Mouse (Mus musculus) heart, embryonic 11.5 days (tissue): ENCODE data around the gene Cd200. TPM values are rescaled to one million over a fixed set of nuclear protein-coding genes. Genes with fewer than 3 reads are reported as not detected.
"Not testable (repeated sequence)": the region's sequence is repeated elsewhere in the genome, so short reads cannot be mapped to it uniquely, and the experiment has no call there.

Source experiments
- ATAC-seq: fragments of 200-750 bp; cut with Nextera tagmentation; replicated peaks from 2 replicates; pipeline ENCODE4 v1.8.0; 2017; ENCODE audit warnings: moderate library complexity; ENCODE audit not compliant: insufficient number of reproducible peaks, low FRiP score, low TSS enrichment
- H3K27ac ChIP-seq: fragments of 300-500 bp; sonication (generic); 2 replicates; pipeline ENCODE4 v1.5.1; 2014; ENCODE audit warnings: mild to moderate bottlenecking, low read depth, low read length
- H3K27me3 ChIP-seq: fragments of 300-500 bp; sonication (generic); 2 replicates; pipeline ENCODE4 v1.6.1; 2014; ENCODE audit warnings: mild to moderate bottlenecking, low read length, mixed read lengths; ENCODE audit not compliant: control insufficient read depth, insufficient read depth
- H3K36me3 ChIP-seq: fragments of 300-500 bp; sonication (generic); 2 replicates; pipeline ENCODE4 v1.6.1; 2014; ENCODE audit warnings: mild to moderate bottlenecking, low read length, moderate library complexity, mixed read lengths; ENCODE audit not compliant: control insufficient read depth, insufficient read depth
- H3K4me1 ChIP-seq: fragments of 300-500 bp; sonication (generic); 2 replicates; pipeline ENCODE4 v1.6.1; 2014; ENCODE audit warnings: low read length; ENCODE audit not compliant: control insufficient read depth, insufficient read depth
- H3K4me2 ChIP-seq: fragments of 300-500 bp; sonication (generic); 2 replicates; pipeline ENCODE4 v1.6.1; 2014; ENCODE audit warnings: mild to moderate bottlenecking, moderate library complexity
- H3K4me3 ChIP-seq: fragments of 300-500 bp; sonication (generic); 2 replicates; pipeline ENCODE4 v1.5.1; 2014; ENCODE audit warnings: low read depth, low read length
- H3K9ac ChIP-seq: fragments of 300-500 bp; sonication (generic); 2 replicates; pipeline ENCODE4 v1.6.1; 2014; ENCODE audit warnings: mild to moderate bottlenecking, low read depth, low read length, moderate library complexity
- H3K9me3 ChIP-seq: fragments of 300-500 bp; sonication (generic); replicated peaks from 2 replicates; pipeline ENCODE4 v1.6.1; 2016; ENCODE audit warnings: low read length; ENCODE audit not compliant: control insufficient read depth
- WGBS: fragments of 180-500 bp; shearing (Covaris S2); extraction: QIAGEN DNeasy Blood & Tissue Kit; methylation state at CpG from one replicate; pipeline ENCODE4 v1.1.7; 2014; ENCODE audit not compliant: insufficient replicate concordance; 5-methylcytosine and 5-hydroxymethylcytosine counted together
- polyA plus RNA-seq: library from polyadenylated mRNA; unstranded; fragments of >200 nt; fragmentation: Nextera tagmentation; extraction: Ambion mirVana; gene quantifications from 2 replicates; pipeline ENCODE4 v1.2.1, GENCODE M21; 2014

The Cd200 gene
- polyA plus RNA-seq: 9.9 and 11.4 TPM in 2 replicates

DNA sequence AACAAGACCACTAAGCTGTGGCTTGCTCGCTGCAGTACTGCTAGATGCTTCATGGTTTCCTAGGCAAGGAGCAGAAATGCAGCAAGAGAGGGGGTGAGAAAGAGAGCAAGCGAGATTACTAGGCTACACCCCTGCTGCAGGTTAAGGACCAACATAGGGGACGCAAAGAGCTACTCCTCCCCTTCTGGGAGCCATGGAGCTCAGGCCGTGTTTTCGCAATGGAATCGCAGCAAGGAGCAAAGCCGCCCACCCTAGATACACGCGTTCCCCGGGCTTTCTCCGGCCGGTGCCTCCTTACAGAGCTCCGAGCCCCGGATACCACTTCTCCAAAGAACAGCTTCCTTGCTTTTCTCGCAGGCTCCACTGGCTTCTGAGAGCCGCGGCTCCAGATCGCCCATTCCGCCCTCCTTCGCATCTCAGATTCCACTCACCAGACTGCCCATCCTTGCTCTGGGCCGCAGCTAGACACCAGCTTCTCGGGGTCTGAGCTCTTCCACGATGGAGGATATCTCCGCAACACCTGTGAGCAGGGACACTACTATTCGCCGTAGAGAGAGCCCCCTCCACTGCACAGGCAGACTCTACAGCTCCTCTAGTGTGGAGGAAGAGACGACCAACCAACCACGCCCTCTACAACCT is at the start of gene Cd200:
Gene Cd200 (minus strand): TSS at position 629 of the 639 bp plus-strand sequence.
- ATAC-seq: peak; percentile 81; the same call in 1 of the 2 replicates
- no peaks in the 10 kb centered on the region for H3K4me1 ChIP-seq
- no peaks in the 10 kb centered on the region for H3K36me3 ChIP-seq
- peak within 1 kb of the TSS; percentile 54 for H3K4me3 ChIP-seq
- peak within 1 kb of the TSS; percentile 70 for H3K9ac ChIP-seq
- H3K27me3 ChIP-seq: no peaks in the 10 kb centered on the region
- no peak within 1 kb of the TSS for H3K27ac ChIP-seq
- no peaks in the 10 kb centered on the region for H3K9me3 ChIP-seq
- under 1% methylated on average over 28 of the region's 28 CpGs for WGBS
- H3K4me2 ChIP-seq: peak within 1 kb of the TSS; percentile 87

DNA sequence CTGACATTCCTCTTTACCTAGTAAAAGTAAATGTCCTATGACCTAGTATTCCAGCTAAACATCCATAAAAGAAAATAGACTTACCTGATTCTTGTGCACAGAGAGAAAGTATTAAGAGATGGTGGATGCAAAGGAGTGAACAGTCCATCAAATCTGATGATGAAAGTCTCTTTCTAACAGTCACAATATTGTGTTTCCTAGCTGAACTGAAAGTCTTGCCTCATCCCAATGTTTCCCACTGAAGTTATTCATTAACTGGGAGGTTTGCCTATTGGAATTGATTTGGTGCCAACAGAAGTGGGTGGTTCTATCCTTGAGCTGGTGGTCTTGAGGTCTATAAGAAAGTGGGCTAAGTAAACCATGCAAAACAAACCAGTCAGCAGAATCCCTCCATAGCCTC is 45.9 kb upstream of the Cd200 start:
- H3K4me1 ChIP-seq: no peaks in the 10 kb centered on the region
- no peak overlapping the region for H3K9ac ChIP-seq
- H3K36me3 ChIP-seq: no peaks in the 10 kb centered on the region
- ATAC-seq: no peak
- H3K4me3 ChIP-seq: no peak overlapping the region
- no peaks in the 10 kb centered on the region for H3K27me3 ChIP-seq
- no peak overlapping the region for H3K27ac ChIP-seq
- no peaks in the 10 kb centered on the region for H3K9me3 ChIP-seq
- no peak overlapping the region for H3K4me2 ChIP-seq

DNA sequence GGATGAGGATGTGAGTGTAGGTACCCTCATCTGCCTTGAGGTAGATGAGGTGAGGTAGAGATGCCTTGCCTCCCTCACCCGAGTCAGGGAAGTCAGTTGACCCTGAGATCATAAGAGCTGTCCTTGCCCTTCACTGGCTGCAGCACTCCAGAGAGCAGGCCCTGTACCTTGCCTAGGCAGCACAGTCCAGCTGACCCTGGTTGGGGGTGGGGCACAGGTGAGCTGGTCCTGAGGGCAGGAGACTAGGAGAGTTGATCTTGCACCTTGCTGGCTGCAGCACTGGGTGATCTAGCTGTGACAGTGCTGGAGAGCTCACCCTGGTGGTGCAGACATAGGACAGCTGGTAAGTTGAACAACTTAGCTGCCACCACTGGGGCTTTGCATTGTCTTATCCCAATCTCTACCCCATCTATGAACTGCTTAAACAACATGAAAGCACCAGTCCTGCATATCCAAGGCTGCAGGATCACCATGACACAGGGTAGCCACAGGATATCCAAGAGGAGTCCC is 28.4 kb upstream of the Cd200 start:
- WGBS: 75% methylated on average over 1 of the region's 1 CpGs
- no peak for ATAC-seq
- no peak overlapping the region for H3K4me3 ChIP-seq
- H3K4me1 ChIP-seq: no peaks in the 10 kb centered on the region
- no peak overlapping the region for H3K27ac ChIP-seq
- H3K9me3 ChIP-seq: no peaks in the 10 kb centered on the region
- H3K4me2 ChIP-seq: no peak overlapping the region
- no peak overlapping the region for H3K9ac ChIP-seq
- no peaks in the 10 kb centered on the region for H3K27me3 ChIP-seq
- H3K36me3 ChIP-seq: no peaks in the 10 kb centered on the region

DNA sequence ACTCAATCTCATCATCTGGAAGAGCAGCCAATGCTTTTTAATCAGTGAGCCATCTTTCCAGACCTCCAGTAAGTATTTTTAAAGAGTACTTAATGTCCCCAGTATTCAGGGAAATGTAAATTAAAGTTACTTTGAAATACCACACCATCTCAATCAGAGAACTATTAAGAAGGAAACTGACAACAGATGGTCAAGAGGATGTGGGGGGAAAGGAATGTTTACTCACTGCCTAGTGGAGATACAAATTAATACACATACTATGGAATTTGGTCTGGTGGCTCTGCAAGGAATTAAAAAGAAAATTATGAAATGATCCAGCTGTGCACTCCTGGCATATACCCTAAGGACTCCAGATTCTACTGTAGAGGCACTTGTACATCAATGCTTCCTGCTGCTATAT is 26.7 kb upstream of the Cd200 start:
- no peak overlapping the region for H3K4me2 ChIP-seq
- H3K27me3 ChIP-seq: no peaks in the 10 kb centered on the region
- no peak overlapping the region for H3K27ac ChIP-seq
- H3K4me1 ChIP-seq: no peaks in the 10 kb centered on the region
- no peaks in the 10 kb centered on the region for H3K36me3 ChIP-seq
- H3K4me3 ChIP-seq: no peak overlapping the region
- ATAC-seq: no peak
- H3K9me3 ChIP-seq: no peaks in the 10 kb centered on the region
- H3K9ac ChIP-seq: no peak overlapping the region

DNA sequence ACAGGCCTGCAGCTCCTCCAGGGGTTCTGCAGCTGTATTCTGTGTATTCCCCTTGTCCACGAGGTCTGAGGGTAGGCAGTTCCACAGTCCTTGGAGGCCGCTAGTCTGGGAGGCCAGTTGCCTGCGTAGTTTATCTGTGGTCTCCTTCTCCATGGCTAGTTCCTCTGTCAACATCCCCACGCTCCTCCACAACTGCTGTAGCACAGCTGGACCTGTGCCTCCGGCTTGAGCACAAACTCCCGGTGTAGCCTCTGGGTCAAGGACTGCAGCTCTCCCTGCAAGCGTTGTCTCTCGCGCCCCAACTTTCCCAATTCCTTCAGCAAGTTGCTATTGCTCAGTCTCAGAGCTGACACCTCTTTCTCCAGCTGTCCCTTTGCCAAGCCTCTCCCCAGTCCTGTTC is 18.8 kb upstream of the Cd200 start:
- 78% methylated on average over 9 of the region's 9 CpGs for WGBS
- Histone ChIP-seq H3K9ac (no peak overlapping the region), H3K27ac (no peak overlapping the region), H3K36me3 (no peaks in the 10 kb centered on the region), H3K4me3 (no peak overlapping the region), H3K4me2 (no peak overlapping the region), H3K27me3 (no peaks in the 10 kb centered on the region), H3K9me3 (no peaks in the 10 kb centered on the region), H3K4me1 (no peaks in the 10 kb centered on the region)
- ATAC-seq: no peak

DNA sequence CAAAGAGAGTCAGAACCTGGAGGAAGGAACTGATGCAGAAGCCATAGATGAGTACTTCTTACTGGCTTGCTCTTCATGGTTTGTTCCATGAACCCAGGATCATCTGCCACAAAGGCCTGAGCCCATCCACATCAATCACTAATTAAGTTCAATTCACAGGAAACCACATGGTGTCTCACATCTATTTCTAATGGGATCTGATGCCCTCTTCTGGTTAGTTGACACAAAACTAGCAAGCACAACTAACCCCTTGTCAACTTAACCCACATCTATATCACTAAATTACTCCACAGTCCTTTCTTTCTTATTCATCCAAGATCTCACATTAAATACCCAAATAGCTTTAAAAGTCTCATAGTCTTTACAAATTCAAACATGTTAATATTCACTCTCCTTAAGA is 4.6 kb upstream of the Cd200 start:
- no peak for ATAC-seq
- Histone ChIP-seq H3K9ac (no peak overlapping the region), H3K27me3 (no peaks in the 10 kb centered on the region), H3K4me3 (no peak overlapping the region), H3K27ac (no peak overlapping the region), H3K36me3 (no peaks in the 10 kb centered on the region), H3K9me3 (no peaks in the 10 kb centered on the region), H3K4me1 (no peaks in the 10 kb centered on the region), H3K4me2 (no peak overlapping the region)

DNA sequence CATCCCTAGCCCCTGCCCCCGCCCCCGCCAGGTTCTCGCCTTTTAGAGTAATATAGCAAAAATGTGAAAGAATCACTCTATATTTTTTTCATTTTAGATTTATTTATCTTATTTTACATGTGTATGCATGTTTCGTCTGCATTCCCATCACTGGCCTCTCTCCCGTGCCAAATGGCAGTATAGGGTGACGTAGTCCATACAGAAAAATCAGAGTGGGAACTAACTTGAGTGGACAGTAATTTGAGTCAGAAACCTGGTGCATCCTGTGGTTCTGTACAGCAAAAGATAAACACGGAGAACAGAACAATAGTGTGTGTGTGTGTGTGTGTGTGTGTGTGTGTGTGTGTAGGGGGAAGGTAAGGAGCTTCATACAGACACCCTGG is 202 bp upstream of the Cd200 start:
- not testable (repeated sequence) for H3K36me3 ChIP-seq, H3K27ac ChIP-seq, ATAC-seq, H3K9me3 ChIP-seq, H3K9ac ChIP-seq, H3K27me3 ChIP-seq, H3K4me1 ChIP-seq
- WGBS: 41% methylated on average over 7 of the region's 7 CpGs
- Histone ChIP-seq H3K4me3 (peak overlapping the region; percentile 54), H3K4me2 (peak overlapping the region; percentile 87)

DNA sequence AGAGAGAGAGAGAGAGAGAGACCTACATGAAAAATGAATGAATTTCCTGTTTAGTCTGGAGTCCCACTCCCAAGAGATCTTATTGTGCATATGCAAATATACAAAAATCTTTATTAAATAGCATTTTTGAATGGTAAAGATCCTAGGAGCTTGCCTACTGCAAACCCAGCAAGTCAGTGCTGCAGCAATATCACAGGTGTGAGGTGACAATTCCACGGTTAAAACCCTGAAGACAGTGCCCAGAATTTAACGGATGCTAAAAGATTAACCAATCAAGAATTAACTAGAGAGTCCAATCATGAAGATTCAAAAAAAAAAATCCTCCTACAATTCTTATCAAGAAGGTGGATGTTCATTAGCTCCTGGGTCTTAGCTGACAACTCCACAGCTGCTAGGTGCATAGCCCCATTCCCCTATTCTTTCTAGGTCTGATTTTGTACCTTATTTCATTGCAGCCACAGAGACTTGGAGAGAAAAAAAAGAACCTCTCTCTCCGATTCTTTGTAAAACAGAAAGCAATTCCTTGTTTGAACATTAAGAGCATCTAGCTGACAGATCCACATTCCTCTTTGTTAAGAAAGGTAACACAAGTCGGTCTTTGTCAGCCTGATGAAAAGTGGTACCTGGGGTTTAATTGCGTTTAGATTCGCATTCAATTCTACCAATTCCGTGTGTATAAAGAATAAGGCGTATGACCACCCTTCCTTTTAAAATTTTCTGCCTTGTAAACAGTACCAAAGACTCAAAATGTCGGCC is 1.0 kb downstream of the Cd200 start:
- no peak for ATAC-seq
- no peaks in the 10 kb centered on the region for H3K9me3 ChIP-seq
- no peaks in the 10 kb centered on the region for H3K36me3 ChIP-seq
- H3K27me3 ChIP-seq: no peaks in the 10 kb centered on the region
- peak overlapping the region; percentile 87 for H3K4me2 ChIP-seq
- 44% methylated on average over 9 of the region's 9 CpGs for WGBS
- no peaks in the 10 kb centered on the region for H3K4me1 ChIP-seq
- peak overlapping the region; percentile 54 for H3K4me3 ChIP-seq
- H3K27ac ChIP-seq: no peak overlapping the region
- H3K9ac ChIP-seq: peak overlapping the region; percentile 70; the same call in 1 of the 2 replicates

DNA sequence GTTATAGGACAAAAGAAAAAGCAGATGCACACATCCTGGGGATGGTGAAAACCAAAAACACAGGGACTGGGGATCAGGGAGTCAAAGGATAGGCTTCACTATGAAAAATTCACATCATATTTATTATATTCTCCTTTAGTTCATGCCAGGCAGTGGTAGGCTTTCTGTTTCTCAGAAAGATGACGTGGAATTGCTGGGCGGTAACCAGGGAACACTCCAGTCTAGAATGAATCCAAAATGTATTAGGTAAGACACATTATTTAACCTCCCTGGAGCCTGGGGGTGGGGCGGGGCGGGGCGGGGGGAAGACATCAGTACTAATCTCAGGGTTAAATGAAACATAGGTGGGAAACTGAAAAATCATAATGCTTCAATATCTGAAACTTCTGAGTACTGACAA is 1.8 kb downstream of the Cd200 start:
- 85% methylated on average over 5 of the region's 5 CpGs for WGBS
- H3K27me3 ChIP-seq: no peaks in the 10 kb centered on the region
- H3K4me2 ChIP-seq: no peak overlapping the region

More for the DNA sequence above, 1.8 kb downstream of the Cd200 start:
- H3K4me3 ChIP-seq: no peak overlapping the region
- H3K9ac ChIP-seq: no peak overlapping the region
- H3K9me3 ChIP-seq: no peaks in the 10 kb centered on the region
- H3K4me1 ChIP-seq: no peaks in the 10 kb centered on the region
- no peaks in the 10 kb centered on the region for H3K36me3 ChIP-seq
- ATAC-seq: no peak
- H3K27ac ChIP-seq: no peak overlapping the region
